Mouse (Mus musculus) NIH3T3 (cell line): ENCODE data around the gene Olfr1111.
"Not testable (repeated sequence)": the region's sequence is repeated elsewhere in the genome, so short reads cannot be mapped to it uniquely, and the experiment has no call there.

ENCODE experiments used
- DNase-seq: peaks from one replicate; pipeline ENCODE4 v3.0.0-alpha.2; 2012; ENCODE audit warnings: low read depth

Gene Olfr1111

DNA sequence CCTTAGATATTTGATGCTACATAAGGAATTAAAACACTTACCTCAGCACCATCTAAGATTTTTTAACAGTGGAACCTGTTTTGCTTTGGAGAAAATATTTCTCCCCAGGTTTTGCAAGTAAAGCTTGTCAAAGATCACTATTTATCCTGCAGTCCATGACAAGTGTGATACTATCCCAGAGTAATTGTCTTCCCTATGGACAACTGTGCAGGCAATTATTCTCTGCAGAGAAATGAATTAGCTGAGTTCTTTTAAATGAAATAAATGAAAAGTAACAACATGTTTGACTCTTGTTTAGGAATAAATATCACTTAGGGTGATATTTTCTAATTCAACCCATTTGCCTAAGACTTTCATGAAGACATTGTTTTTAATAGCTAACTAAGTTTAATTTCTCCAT is at the start of gene Olfr1111:
Gene Olfr1111, minus strand, starts transcription at position 101 of the 400 bp plus-strand sequence.
- no peak for DNase-seq

DNA sequence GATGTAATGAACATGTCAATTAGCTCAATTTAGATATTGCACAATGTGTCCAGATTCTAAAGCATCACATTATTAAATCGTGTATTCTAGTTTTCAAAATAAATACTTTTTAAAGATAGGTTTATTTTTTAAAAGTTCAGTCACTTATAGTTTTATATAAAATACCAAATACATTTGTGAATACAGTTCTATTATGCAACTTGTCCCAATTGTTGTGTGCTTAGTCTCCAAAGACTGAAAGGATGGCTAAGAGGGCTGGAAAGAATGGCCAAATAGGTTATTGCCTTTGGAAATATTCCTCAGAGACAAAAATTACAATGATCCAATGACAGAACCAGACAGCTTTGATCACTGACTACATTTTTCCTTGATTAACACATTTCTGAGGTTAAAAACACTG is 35.1 kb upstream of the Olfr1111 start, which contains the start of gene Olfr1112:
Gene Olfr1112, plus strand, starts transcription at position 301 of the 400 bp plus-strand sequence.
- no peak for DNase-seq

DNA sequence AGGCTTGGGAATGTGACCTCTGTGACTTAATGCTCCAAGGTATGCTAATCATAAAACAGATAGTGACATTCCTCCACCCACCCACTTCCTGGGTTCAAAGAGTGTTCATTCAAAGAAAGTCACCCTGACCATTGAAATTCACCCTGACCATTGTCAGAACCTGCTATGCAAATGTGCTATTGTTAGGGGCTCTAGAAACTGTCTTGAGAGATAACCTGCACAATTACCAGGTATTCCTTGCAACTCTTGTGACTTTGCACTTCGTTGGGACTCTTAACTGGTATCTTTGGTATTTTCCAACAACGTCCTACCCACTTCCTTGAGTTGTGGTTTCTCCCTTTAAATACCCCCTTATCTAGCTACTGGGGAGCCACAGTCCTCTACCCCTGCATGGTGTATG is 15.3 kb upstream of the Olfr1111 start:
- DNase-seq = not testable (repeated sequence)

DNA sequence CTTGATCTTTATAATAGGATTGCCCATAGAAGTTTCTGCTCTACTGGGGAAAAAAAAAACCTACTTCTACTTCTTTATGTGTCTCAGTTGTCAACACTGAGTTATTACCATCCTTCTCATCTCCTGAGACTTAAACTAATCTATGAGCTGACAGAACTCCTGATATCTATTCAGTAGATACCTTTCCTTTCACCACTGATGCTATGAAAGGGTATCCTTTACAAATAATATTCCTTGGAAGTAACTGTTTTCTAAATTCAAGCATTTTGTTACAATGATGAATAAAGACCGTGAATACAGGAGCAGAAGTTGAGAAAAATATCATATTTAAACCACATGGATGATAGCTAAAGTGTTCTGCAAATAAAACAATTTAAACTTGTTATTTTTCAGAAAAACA is 12.2 kb downstream of the Olfr1111 start, which contains the start of gene Olfr1110:
Gene Olfr1110, minus strand, starts transcription at position 101 of the 400 bp plus-strand sequence.
- no peak for DNase-seq

DNA sequence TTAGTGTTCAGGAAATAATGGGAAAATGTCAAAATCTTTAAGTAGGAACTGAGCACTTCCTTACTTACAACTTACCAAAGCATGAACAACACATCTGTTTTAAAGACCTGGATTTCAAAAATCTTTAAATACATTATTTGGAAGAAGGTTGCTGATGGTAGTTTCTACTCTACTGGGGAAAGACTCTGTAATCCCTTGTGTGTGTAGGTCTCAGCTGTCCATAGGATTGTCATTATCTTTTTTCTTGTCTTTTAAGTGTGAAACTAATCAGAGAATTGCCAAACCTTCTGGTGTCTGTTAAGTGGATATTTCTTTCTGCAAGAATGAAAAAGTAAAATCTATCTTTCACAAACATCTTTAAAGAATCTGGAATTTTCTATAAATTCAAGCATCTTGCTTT is 38.0 kb downstream of the Olfr1111 start, which contains the start of gene Olfr259:
Gene Olfr259, minus strand, starts transcription at position 101 of the 400 bp plus-strand sequence.
- DNase-seq = no peak
